Mouse (Mus musculus) stomach, embryonic 16.5 days (tissue): Measurements from ENCODE around the gene Sp7. TPM values are rescaled to one million over a fixed set of nuclear protein-coding genes. Genes with fewer than 3 reads are reported as not detected.
"Not testable (repeated sequence)": the region's sequence is repeated elsewhere in the genome, so short reads cannot be mapped to it uniquely, and the experiment has no call there.

Experiments
- ATAC-seq: fragments of 200-750 bp; cut with Nextera tagmentation; 2 replicates; pipeline ENCODE4 v1.8.0; 2017; ENCODE audit warnings: moderate number of reproducible peaks, moderate TSS enrichment; ENCODE audit not compliant: insufficient read depth, low FRiP score
- H3K27ac ChIP-seq: fragments of 300-500 bp; sonication (generic); 2 replicates; pipeline ENCODE4 v1.5.1; 2014; ENCODE audit warnings: low read length
- H3K27me3 ChIP-seq: fragments of 300-500 bp; sonication (generic); 2 replicates; pipeline ENCODE4 v1.6.1; 2014; ENCODE audit warnings: low read length, control low read depth, mixed read lengths; ENCODE audit not compliant: control insufficient read depth, insufficient read depth
- H3K36me3 ChIP-seq: fragments of 300-500 bp; sonication (generic); 2 replicates; pipeline ENCODE4 v1.6.1; 2014; ENCODE audit warnings: low read length; ENCODE audit not compliant: control insufficient read depth, insufficient read depth
- H3K4me1 ChIP-seq: fragments of 300-500 bp; sonication (generic); 2 replicates; pipeline ENCODE4 v1.6.1; 2014; ENCODE audit warnings: low read length, control low read depth, mixed read lengths; ENCODE audit not compliant: control insufficient read depth, insufficient read depth
- H3K4me2 ChIP-seq: fragments of 300-500 bp; sonication (generic); 2 replicates; pipeline ENCODE4 v1.6.1; 2014; ENCODE audit warnings: low read depth, low read length, mixed read lengths
- H3K4me3 ChIP-seq: fragments of 300-500 bp; sonication (generic); replicated peaks from 2 replicates; pipeline ENCODE4 v1.5.1; 2014; ENCODE audit warnings: mild to moderate bottlenecking, low read length
- H3K9ac ChIP-seq: fragments of 300-500 bp; sonication (generic); 2 replicates; pipeline ENCODE4 v1.6.1; 2014; ENCODE audit warnings: low read length
- H3K9me3 ChIP-seq: fragments of 300-500 bp; sonication (generic); replicated peaks from 2 replicates; pipeline ENCODE4 v1.6.1; 2016; ENCODE audit warnings: low read length, control low read depth; ENCODE audit not compliant: control insufficient read depth
- WGBS: fragments of 180-500 bp; shearing (Covaris S2); extraction: QIAGEN DNeasy Blood & Tissue Kit; methylation state at CpG from one replicate; pipeline ENCODE4 v1.1.7; 2014; 5-methylcytosine and 5-hydroxymethylcytosine counted together
- polyA plus RNA-seq: library from polyadenylated mRNA; unstranded; fragments of >200 nt; fragmentation: Nextera tagmentation; extraction: Ambion mirVana; gene quantifications from 2 replicates; pipeline ENCODE4 v1.2.1, GENCODE M21; 2015

Gene Sp7
- polyA plus RNA-seq, 1 experiment from 2014 or later: 1.3 TPM

GRCm38 (mm10) chr15:102336946-102337345 lies 30.0 kb downstream of the Sp7 start:
- Histone ChIP-seq H3K36me3 (0 out of 2 replicates have a peak, but pooled peaks cover 8% of the 10 kb centered on the region), H3K4me3 (no peak overlapping the region), H3K9me3 (no peaks in the 10 kb centered on the region), H3K4me2 (no peak overlapping the region), H3K9ac (no peak overlapping the region), H3K27me3 (no peaks in the 10 kb centered on the region), H3K27ac (no peak overlapping the region), H3K4me1 (peaks cover 9% of the 10 kb centered on the region)
- 87% methylated on average over 4 of the region's 4 CpGs for WGBS
- no peak for ATAC-seq

GRCm38 (mm10) chr15:102335925-102336324 lies 31.1 kb downstream of the Sp7 start:
- not testable (repeated sequence) for H3K9me3 ChIP-seq, ATAC-seq, H3K4me2 ChIP-seq, H3K27ac ChIP-seq, H3K4me1 ChIP-seq, H3K9ac ChIP-seq, H3K4me3 ChIP-seq, H3K36me3 ChIP-seq, H3K27me3 ChIP-seq
- 88% methylated on average over 5 of the region's 5 CpGs for WGBS

- 82% methylated on average over 8 of the region's 8 CpGs for WGBS
- Histone ChIP-seq H3K27ac (no peak overlapping the region), H3K36me3 (0 out of 2 replicates have a peak, but pooled peaks cover 8% of the 10 kb centered on the region), H3K27me3 (no peaks in the 10 kb centered on the region), H3K4me1 (peaks cover 9% of the 10 kb centered on the region), H3K4me2 (no peak overlapping the region), H3K9me3 (no peaks in the 10 kb centered on the region), H3K9ac (no peak overlapping the region), H3K4me3 (no peak overlapping the region)
- no peak for ATAC-seq
These were observed 31.7 kb downstream of the Sp7 start for GRCm38 (mm10) chr15:102335254-102335653.

GRCm38 (mm10) chr15:102331610-102332015 lies 35.4 kb downstream of the Sp7 start, which contains the start of gene Myg1:
Gene Myg1 (plus strand): TSS chr15:102331709.
- H3K4me3 ChIP-seq: peak within 1 kb of the TSS; percentile 77
- under 1% methylated on average over 30 of the region's 30 CpGs for WGBS
- peak within 1 kb of the TSS; percentile 78 for H3K9ac ChIP-seq
- H3K27me3 ChIP-seq: no peaks in the 10 kb centered on the region
- H3K27ac ChIP-seq: peak within 1 kb of the TSS; percentile 84
- H3K4me2 ChIP-seq: peak within 1 kb of the TSS; percentile 87
- no peaks in the 10 kb centered on the region for H3K9me3 ChIP-seq
- H3K36me3 ChIP-seq: 0 out of 2 replicates have a peak, but pooled peaks cover 8% of the 10 kb centered on the region
- ATAC-seq: peak; percentile 93
- H3K4me1 ChIP-seq: peaks cover 17% of the 10 kb centered on the region

- no peak for ATAC-seq
- Histone ChIP-seq H3K27ac (no peak overlapping the region), H3K9ac (peak overlapping the region; percentile 81), H3K4me3 (peak overlapping the region; percentile 76), H3K27me3 (no peaks in the 10 kb centered on the region), H3K4me2 (peak overlapping the region; percentile 70), H3K36me3 (peaks cover 5% of the 10 kb centered on the region; the same call in 1 of the 2 replicates), H3K4me1 (peaks cover 10% of the 10 kb centered on the region; the same call in 1 of the 2 replicates), H3K9me3 (no peaks in the 10 kb centered on the region)
- 56% methylated on average over 8 of the region's 8 CpGs for WGBS
These were observed 40.1 kb downstream of the Sp7 start for GRCm38 (mm10) chr15:102326892-102327291.

- H3K4me2 ChIP-seq: peak within 1 kb of the TSS; percentile 70
- no peaks in the 10 kb centered on the region for H3K9me3 ChIP-seq
- WGBS: under 1% methylated on average over 40 of the region's 40 CpGs
- peak within 1 kb of the TSS; percentile 76 for H3K4me3 ChIP-seq
- peak within 1 kb of the TSS; percentile 81 for H3K9ac ChIP-seq
- peaks cover 10% of the 10 kb centered on the region; the same call in 1 of the 2 replicates for H3K4me1 ChIP-seq
- H3K36me3 ChIP-seq: peaks cover 5% of the 10 kb centered on the region; the same call in 1 of the 2 replicates
- peak; percentile 90 for ATAC-seq
- H3K27me3 ChIP-seq: no peaks in the 10 kb centered on the region
- H3K27ac ChIP-seq: peak within 1 kb of the TSS; percentile 67; the same call in 1 of the 2 replicates
These were observed 40.9 kb downstream of the Sp7 start, which contains the start of gene Pfdn5 for GRCm38 (mm10) chr15:102326022-102326576. Gene Pfdn5 (plus strand): TSS chr15:102326116.

- Histone ChIP-seq H3K9ac (no peak overlapping the region), H3K27me3 (no peaks in the 10 kb centered on the region), H3K4me3 (0 out of 2 replicates have a peak overlapping the region, but pooled peaks have one; percentile 76), H3K9me3 (no peaks in the 10 kb centered on the region), H3K4me2 (peak overlapping the region; percentile 22; the same call in 1 of the 2 replicates), H3K27ac (no peak overlapping the region), H3K4me1 (peaks cover 10% of the 10 kb centered on the region; the same call in 1 of the 2 replicates), H3K36me3 (peaks cover 9% of the 10 kb centered on the region; the same call in 1 of the 2 replicates)
- 74% methylated on average over 12 of the region's 12 CpGs for WGBS
- no peak for ATAC-seq
These were observed 42.1 kb downstream of the Sp7 start for GRCm38 (mm10) chr15:102324654-102325473.

GRCm38 (mm10) chr15:102316263-102316662 lies 50.7 kb downstream of the Sp7 start:
- 85% methylated on average over 6 of the region's 6 CpGs for WGBS
- Histone ChIP-seq H3K4me1 (no peaks in the 10 kb centered on the region), H3K4me3 (no peak overlapping the region), H3K27me3 (no peaks in the 10 kb centered on the region), H3K9me3 (no peaks in the 10 kb centered on the region), H3K9ac (no peak overlapping the region), H3K4me2 (no peak overlapping the region), H3K36me3 (peaks cover 7% of the 10 kb centered on the region), H3K27ac (no peak overlapping the region)
- no peak for ATAC-seq

- Histone ChIP-seq H3K9ac (no peak overlapping the region), H3K4me1 (no peaks in the 10 kb centered on the region), H3K27me3 (no peaks in the 10 kb centered on the region), H3K9me3 (no peaks in the 10 kb centered on the region), H3K36me3 (peaks cover 7% of the 10 kb centered on the region), H3K4me3 (no peak overlapping the region), H3K4me2 (no peak overlapping the region), H3K27ac (no peak overlapping the region)
- no peak for ATAC-seq
- 92% methylated on average over 8 of the region's 8 CpGs for WGBS
These were observed 51.7 kb downstream of the Sp7 start for GRCm38 (mm10) chr15:102315292-102315691.
